Mouse (Mus musculus) forebrain, postnatal 0 days (tissue): Measurements from ENCODE around the gene Agfg1. TPM values are rescaled to one million over a fixed set of nuclear protein-coding genes. Genes with fewer than 3 reads are reported as not detected.
A peak's percentile ranks its signal among the peaks of the same experiment; 100 is the strongest.

Experiments
- ATAC-seq: fragments of 200-750 bp; cut with Nextera tagmentation; 2 replicates; pipeline ENCODE4 v1.8.0; 2017; ENCODE audit warnings: mild to moderate bottlenecking, moderate library complexity
- DNase-seq: peaks from one replicate; pipeline ENCODE4 v3.0.0-alpha.2; 2015
- H3K27ac ChIP-seq: fragments of 300-500 bp; sonication (generic); 2 replicates; pipeline ENCODE4 v1.5.1; 2014; ENCODE audit warnings: low read depth, mild to moderate bottlenecking, antibody characterized with exemption, low read length, moderate library complexity, mixed read lengths
- H3K27me3 ChIP-seq: fragments of 300-500 bp; sonication (generic); 2 replicates; pipeline ENCODE4 v1.6.1; 2014; ENCODE audit warnings: mild to moderate bottlenecking, low read length, mixed read lengths; ENCODE audit not compliant: insufficient read depth
- H3K36me3 ChIP-seq: fragments of 300-500 bp; sonication (generic); 2 replicates; pipeline ENCODE4 v1.6.1; 2014; ENCODE audit warnings: mild to moderate bottlenecking, moderate library complexity; ENCODE audit not compliant: insufficient read depth
- H3K4me1 ChIP-seq: fragments of 300-500 bp; sonication (generic); 2 replicates; pipeline ENCODE4 v1.6.1; 2014; ENCODE audit warnings: antibody characterized with exemption; ENCODE audit not compliant: insufficient read depth
- H3K4me2 ChIP-seq: fragments of 300-500 bp; sonication (generic); 2 replicates; pipeline ENCODE4 v1.6.1; 2014; ENCODE audit warnings: low read depth, mild to moderate bottlenecking, moderate library complexity
- H3K4me3 ChIP-seq: fragments of 300-500 bp; sonication (generic); 2 replicates; pipeline ENCODE4 v1.5.1; 2014; ENCODE audit warnings: low read depth, low read length, mixed read lengths
- H3K9ac ChIP-seq: fragments of 300-500 bp; sonication (generic); 2 replicates; pipeline ENCODE4 v1.6.1; 2014; ENCODE audit warnings: mild to moderate bottlenecking
- H3K9me3 ChIP-seq: fragments of 300-500 bp; sonication (generic); 2 replicates; pipeline ENCODE4 v1.6.1; 2016; ENCODE audit warnings: low read length
- CTCF ChIP-seq: sonication (generic); IDR thresholded peaks from 2 replicates; pipeline ENCODE4 v1.5.1; 2016; ENCODE audit warnings: antibody characterized with exemption, control low read depth, low read depth
- WGBS: fragments of 180-500 bp; shearing (Covaris S2); extraction: QIAGEN DNeasy Blood & Tissue Kit; methylation state at CpG from one replicate; pipeline ENCODE4 v1.1.7; 2014; 5-methylcytosine and 5-hydroxymethylcytosine counted together
- polyA plus RNA-seq: library from polyadenylated mRNA; unstranded; fragments of >200 nt; fragmentation: Nextera tagmentation; extraction: Ambion mirVana; gene quantifications from 2 replicates; pipeline ENCODE4 v1.2.1, GENCODE M21; 2015
- total RNA-seq: library from RNA; depleted of rRNA; stranded (reverse); fragments of >200 nt; gene quantifications from 2 replicates; pipeline ENCODE4 v1.2.3, GENCODE M21; 2014

Agfg1 gene
- total and polyA plus RNA-seq, 2 experiments from 2014 or later, result 22.2 to 114 TPM

- no peak for ATAC-seq
- Histone ChIP-seq H3K4me3 (no peak overlapping the region), H3K4me2 (no peak overlapping the region), H3K36me3 (no peaks in the 10 kb centered on the region), H3K4me1 (no peaks in the 10 kb centered on the region), H3K9ac (no peak overlapping the region), H3K27ac (no peak overlapping the region), H3K27me3 (no peaks in the 10 kb centered on the region), H3K9me3 (no peaks in the 10 kb centered on the region)
- TF ChIP-seq CTCF, result no peak
- no peak for DNase-seq
- 66% methylated on average over 3 of the region's 3 CpGs for WGBS
Observed at GRCm38 (mm10) chr1:82821846-82822245, 17.4 kb upstream of the Agfg1 start.

- no peaks in the 10 kb centered on the region for H3K9me3 ChIP-seq
- H3K4me1 ChIP-seq, result no peaks in the 10 kb centered on the region
- H3K27ac ChIP-seq, result no peak overlapping the region
- no peak overlapping the region for H3K9ac ChIP-seq
- no peak overlapping the region for H3K4me2 ChIP-seq
- WGBS, result 83% methylated on average over 6 of the region's 6 CpGs
- H3K36me3 ChIP-seq, result no peaks in the 10 kb centered on the region
- ATAC-seq (no peak), DNase-seq (no peak)
- H3K4me3 ChIP-seq, result no peak overlapping the region
- H3K27me3 ChIP-seq, result no peaks in the 10 kb centered on the region
- TF ChIP-seq CTCF, result no peak
Observed at GRCm38 (mm10) chr1:82824147-82824546, 15.1 kb upstream of the Agfg1 start.

DNA sequence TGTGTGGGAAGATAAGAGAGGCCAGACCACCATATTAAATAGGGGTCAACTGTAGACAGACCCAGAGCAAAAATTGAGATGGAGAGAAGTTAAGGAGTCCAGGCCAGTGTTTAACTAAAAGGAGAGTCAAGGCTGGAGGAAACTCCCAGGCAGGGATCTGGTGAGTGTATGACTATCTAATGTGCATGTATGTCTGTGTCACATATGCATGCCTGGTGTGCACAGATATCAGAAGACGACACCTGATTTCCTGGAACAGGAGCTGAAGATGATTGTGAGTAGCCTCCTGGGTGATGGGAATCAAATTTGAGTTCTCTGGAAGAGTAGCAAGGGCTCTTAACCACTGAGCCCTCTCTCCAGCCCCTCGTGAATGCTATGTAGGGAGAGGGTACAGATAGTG lies 14.0 kb upstream of the Agfg1 start:
- H3K36me3 ChIP-seq, result no peaks in the 10 kb centered on the region
- WGBS, result 91% methylated on average over 2 of the region's 2 CpGs
- DNase-seq, result no peak
- no peaks in the 10 kb centered on the region for H3K4me1 ChIP-seq
- H3K4me2 ChIP-seq, result no peak overlapping the region
- no peaks in the 10 kb centered on the region for H3K27me3 ChIP-seq
- no peak overlapping the region for H3K9ac ChIP-seq
- H3K27ac ChIP-seq, result no peak overlapping the region
- ATAC-seq, result no peak
- H3K9me3 ChIP-seq, result no peaks in the 10 kb centered on the region
- no peak overlapping the region for H3K4me3 ChIP-seq
- TF ChIP-seq CTCF, result no peak

DNA sequence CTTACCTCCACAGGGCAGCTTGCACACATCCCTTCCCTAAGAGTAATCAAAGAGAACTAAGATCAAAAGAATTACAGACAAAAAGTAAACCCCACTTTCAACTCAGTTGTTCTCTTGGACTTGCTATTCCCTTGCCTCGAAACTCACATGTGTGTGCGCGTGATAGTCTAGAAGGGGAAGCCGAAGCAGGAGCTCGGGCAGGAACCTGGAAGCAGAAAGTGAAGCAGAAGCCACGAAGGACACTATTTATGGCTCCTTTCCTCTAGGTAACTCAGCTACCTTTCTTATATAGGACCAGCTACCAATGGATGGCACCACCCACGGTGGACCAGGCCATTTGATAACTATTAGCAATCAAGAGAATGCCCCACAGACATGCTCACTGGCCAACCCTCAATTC lies 13.5 kb upstream of the Agfg1 start:
- no peaks in the 10 kb centered on the region for H3K27me3 ChIP-seq
- no peak overlapping the region for H3K9ac ChIP-seq
- no peak overlapping the region for H3K4me3 ChIP-seq
- H3K4me2 ChIP-seq, result no peak overlapping the region
- H3K36me3 ChIP-seq, result no peaks in the 10 kb centered on the region
- DNase-seq, result no peak
- no peaks in the 10 kb centered on the region for H3K4me1 ChIP-seq
- H3K9me3 ChIP-seq, result no peaks in the 10 kb centered on the region
- TF ChIP-seq CTCF, result no peak
- no peak overlapping the region for H3K27ac ChIP-seq
- WGBS, result 89% methylated on average over 7 of the region's 7 CpGs
- ATAC-seq, result no peak

DNA sequence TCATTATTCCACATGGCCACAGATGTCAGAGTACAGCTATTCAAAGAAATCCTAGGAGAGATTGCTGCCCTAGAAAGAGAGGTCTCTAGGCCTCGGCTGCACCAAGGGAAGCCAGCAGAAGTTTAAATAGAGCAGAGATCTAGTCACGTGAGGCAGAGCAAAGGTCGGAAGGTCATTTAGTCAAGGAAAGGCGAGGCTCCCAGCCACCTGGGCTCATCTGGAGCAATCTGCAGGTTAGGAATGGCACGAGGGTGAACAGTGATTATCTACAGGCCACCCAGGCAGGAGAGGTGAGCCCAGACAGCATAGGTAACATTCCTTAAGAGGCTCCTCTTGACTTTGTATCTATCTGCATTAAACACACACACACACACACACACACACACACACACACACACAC lies 12.4 kb upstream of the Agfg1 start:
- ATAC-seq, result no peak
- H3K27ac ChIP-seq, result no peak overlapping the region
- TF ChIP-seq CTCF, result no peak
- H3K4me3 ChIP-seq, result no peak overlapping the region
- no peaks in the 10 kb centered on the region for H3K36me3 ChIP-seq
- H3K27me3 ChIP-seq, result no peaks in the 10 kb centered on the region
- H3K9ac ChIP-seq, result no peak overlapping the region
- no peaks in the 10 kb centered on the region for H3K4me1 ChIP-seq
- H3K9me3 ChIP-seq, result no peaks in the 10 kb centered on the region
- H3K4me2 ChIP-seq, result no peak overlapping the region
- DNase-seq, result no peak
- 49% methylated on average over 5 of the region's 5 CpGs for WGBS

- H3K27me3 ChIP-seq, result no peaks in the 10 kb centered on the region
- no peaks in the 10 kb centered on the region for H3K4me1 ChIP-seq
- H3K4me3 ChIP-seq, result no peak overlapping the region
- ATAC-seq (no peak), DNase-seq (no peak)
- H3K9ac ChIP-seq, result no peak overlapping the region
- 92% methylated on average over 1 of the region's 1 CpGs for WGBS
- H3K9me3 ChIP-seq, result no peaks in the 10 kb centered on the region
- no peak overlapping the region for H3K4me2 ChIP-seq
- H3K36me3 ChIP-seq, result no peaks in the 10 kb centered on the region
- no peak overlapping the region for H3K27ac ChIP-seq
- no peak for TF ChIP-seq CTCF
Observed at GRCm38 (mm10) chr1:82830771-82831170, 8.5 kb upstream of the Agfg1 start.

- H3K9ac ChIP-seq, result no peak overlapping the region
- no peaks in the 10 kb centered on the region for H3K27me3 ChIP-seq
- no peaks in the 10 kb centered on the region for H3K4me1 ChIP-seq
- no peaks in the 10 kb centered on the region for H3K9me3 ChIP-seq
- TF ChIP-seq CTCF, result no peak
- no peaks in the 10 kb centered on the region for H3K36me3 ChIP-seq
- no peak for DNase-seq
- no peak overlapping the region for H3K27ac ChIP-seq
- no peak overlapping the region for H3K4me3 ChIP-seq
- WGBS, result 57% methylated on average over 9 of the region's 9 CpGs
- no peak overlapping the region for H3K4me2 ChIP-seq
- ATAC-seq, result peak; percentile 45
Observed at GRCm38 (mm10) chr1:82831547-82832240, 7.6 kb upstream of the Agfg1 start.
